Mouse (Mus musculus) effector memory CD4-positive, alpha-beta T cell, adult 7 months (primary cell): Measurements from ENCODE around the gene Msmb. TPM values are rescaled to one million over a fixed set of nuclear protein-coding genes. Genes with fewer than 3 reads are reported as not detected.

Experiments used
- polyA plus RNA-seq: library from polyadenylated mRNA; unstranded; fragments of 100-300 nt; shearing (Covaris generic); gene quantifications from one replicate; pipeline ENCODE4 v1.2.1, GENCODE M21; 2017

Gene Msmb
- not detected for polyA plus RNA-seq

DNA sequence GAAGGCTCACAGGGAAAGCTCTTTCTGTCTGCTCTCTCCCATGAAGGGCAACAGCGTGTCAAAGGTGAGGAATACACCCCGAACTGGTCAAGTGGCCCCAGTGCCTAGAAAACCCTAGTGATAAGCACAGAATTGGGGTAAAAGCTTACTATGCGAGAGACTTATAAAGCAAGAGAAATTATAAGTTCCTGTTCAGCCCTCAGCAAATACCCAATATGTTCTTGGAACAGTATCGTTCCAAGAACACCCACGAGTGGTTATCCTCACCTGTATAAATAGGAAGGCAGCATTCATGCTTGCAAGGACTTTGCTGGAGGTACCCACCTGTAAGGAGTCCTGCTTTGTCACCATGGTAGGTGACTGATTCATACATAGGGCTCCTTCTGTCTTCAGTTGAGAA is at the start of gene Msmb:
Gene Msmb, plus strand, starts transcription at position 301 of the 400 bp plus-strand sequence.

DNA sequence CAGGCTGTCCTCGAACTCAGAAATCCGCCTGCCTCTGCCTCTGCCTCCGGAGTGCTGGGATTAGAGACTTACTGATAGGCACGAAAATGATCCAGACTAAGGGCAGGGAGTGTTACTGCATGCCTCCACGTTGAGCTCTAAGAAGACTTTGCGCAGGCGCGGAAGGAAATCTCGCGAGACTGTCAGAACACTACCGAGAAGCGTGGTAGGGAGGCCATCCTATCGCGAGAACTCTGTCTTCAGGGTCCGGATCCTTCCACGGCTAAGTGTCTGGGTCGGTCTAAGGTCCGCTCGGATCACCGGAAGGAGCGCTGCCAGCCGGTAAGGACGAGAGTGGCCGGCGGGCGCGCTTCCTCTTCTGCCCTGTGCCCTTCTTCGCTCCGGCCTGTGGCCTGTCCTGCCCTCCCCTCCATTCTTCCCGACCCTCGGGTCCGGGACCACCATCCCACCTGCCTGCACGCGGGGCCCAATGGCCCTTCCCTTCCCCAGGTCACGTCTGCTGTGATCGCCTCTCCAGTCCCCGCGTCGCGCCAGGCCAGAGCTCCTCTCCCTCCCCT is 17.9 kb downstream of the Msmb start, which contains the start of gene Ncoa4:
Gene Ncoa4, plus strand, starts transcription at position 176 of the 557 bp plus-strand sequence.

DNA sequence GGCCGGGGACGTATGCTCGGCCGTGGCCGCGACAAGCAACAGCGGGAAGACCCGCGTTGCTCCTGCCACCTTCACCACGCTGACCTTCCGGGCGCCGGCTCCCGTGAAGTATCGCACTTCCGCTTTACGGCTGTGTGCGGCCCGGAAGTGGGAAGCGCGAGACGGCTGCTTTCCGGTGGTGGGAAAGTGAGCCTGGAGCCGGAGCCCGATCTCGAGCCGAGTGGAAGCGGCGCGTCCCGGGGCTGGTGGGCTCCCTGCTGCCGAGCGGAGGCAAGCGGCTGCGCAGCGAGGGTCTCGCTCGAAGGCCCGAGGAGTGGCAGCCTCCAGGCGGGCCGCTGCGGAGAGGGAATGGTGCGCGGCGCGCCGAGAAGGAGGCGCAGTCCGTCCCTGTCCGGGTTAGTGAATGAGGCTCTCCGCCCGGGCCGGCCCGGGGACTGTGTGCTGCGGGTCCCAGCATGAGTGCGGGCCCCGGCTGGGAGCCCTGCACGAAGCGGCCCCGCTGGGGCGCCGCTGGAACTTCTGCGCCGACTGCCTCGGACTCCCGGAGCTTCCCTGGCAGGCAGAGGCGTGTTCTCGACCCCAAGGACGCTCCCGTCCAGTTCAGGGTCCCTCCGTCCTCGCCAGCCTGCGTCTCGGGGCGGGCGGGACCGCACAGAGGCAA is 60.1 kb downstream of the Msmb start, which contains the start of the genes Timm23 and Parg:
Gene Timm23, minus strand, starts transcription at position 108 of the 661 bp plus-strand sequence.
Gene Parg, plus strand, starts transcription at position 159 of the 661 bp plus-strand sequence.

Other genes starting within 250 kb of the Msmb start
- gene Galnt15, start 113.0 kb upstream of the Msmb start, polyA plus RNA-seq = not detected
- 12.7 TPM for gene Oxnad1, start 56.6 kb upstream of the Msmb start, polyA plus RNA-seq
- 143 TPM for gene Dph3, start 56.3 kb upstream of the Msmb start, polyA plus RNA-seq
- gene Ncoa4, start 17.8 kb downstream of the Msmb start, polyA plus RNA-seq = 71.2 TPM
- 188 TPM for gene Timm23, start 59.9 kb downstream of the Msmb start, polyA plus RNA-seq
- 66.5 TPM for gene Parg, start 59.9 kb downstream of the Msmb start, polyA plus RNA-seq
- gene Ogdhl, start 180.0 kb downstream of the Msmb start, polyA plus RNA-seq = 0.43 TPM
- gene 1700024G13Rik, start 246.4 kb downstream of the Msmb start, polyA plus RNA-seq = not detected